Mouse (Mus musculus): ENCODE data around the gene Exoc6b.

- TF ChIP-seq CTCF (IDR thresholded peaks at IDR 0.05; ENCODE audit: low read depth) (no peak), EP300 (IDR thresholded peaks at IDR 0.05; ENCODE audit: low read depth) (no peak)
These were observed 58.9 kb downstream of the Exoc6b start for GRCm38 (mm10) chr6:85010397-85010796.
